Mouse (Mus musculus) retina, adult 2 months (tissue): ENCODE measurements around the gene Abhd17c.
"Not testable (repeated sequence)": the region's sequence is repeated elsewhere in the genome, so short reads cannot be mapped to it uniquely, and the experiment has no call there.

ENCODE experiments used
- DNase-seq: peaks from one replicate; pipeline ENCODE4 v3.0.0-alpha.2; 2012; ENCODE audit warnings: low read depth, low spot score

Gene Abhd17c

DNA sequence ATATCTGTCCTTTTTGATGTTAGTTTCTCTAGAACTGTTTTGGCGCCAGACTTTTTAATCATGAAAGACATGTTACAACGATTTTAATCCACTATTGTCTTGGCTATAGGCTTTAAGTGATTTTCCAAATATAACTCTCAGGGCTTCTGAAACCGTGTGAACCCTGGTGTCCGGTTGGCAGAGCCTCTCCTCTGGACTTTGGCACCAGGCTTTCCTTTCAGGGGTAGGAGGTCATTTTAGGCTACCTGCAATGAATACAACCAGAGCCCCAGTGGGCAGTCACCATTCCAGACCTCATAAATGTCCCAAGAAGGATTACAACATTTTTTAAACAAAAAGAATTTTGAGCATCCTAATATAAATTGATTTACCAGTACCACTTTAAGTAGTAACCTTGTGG lies 1.1 kb upstream of the Abhd17c start:
- DNase-seq = no peak

DNA sequence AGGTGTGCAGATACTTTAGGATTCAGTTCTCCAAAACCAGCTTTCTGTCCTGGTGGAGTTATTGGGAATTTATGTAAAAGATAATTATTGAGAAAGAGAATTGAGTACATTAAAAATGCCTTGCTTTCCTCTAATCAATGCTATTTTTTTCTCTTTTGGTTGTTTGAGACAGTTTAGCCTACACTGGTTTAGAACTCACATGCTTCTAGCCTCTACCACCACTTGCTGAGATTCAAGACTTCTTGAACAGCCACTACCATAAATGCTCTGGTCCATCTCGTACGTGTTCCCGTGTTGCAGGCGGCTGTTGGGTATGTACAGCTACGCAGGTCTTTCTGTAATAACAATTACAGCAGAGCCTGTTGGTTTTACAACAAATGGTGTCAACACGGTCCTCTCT lies 681 bp upstream of the Abhd17c start:
- DNase-seq = no peak

DNA sequence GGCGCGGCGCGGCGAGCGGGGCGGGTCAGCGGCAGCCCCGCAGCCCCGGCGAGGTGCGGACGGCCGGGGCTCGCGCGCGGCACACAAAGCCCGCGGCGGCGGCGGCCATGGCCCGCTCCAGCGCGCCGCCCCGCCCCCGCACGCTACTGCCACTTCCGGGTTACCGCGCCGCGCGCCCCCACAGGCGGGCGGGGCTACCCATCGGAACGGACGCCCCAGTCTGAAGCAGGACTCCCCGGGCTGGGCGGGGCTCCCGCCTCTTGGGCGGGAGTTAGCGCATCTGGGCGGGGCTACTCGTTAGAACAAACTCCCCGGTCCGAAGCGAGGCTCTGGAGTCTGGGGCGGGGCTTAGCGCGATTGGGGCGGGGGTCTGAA lies 254 bp upstream of the Abhd17c start:
- DNase-seq = peak; percentile 82

DNA sequence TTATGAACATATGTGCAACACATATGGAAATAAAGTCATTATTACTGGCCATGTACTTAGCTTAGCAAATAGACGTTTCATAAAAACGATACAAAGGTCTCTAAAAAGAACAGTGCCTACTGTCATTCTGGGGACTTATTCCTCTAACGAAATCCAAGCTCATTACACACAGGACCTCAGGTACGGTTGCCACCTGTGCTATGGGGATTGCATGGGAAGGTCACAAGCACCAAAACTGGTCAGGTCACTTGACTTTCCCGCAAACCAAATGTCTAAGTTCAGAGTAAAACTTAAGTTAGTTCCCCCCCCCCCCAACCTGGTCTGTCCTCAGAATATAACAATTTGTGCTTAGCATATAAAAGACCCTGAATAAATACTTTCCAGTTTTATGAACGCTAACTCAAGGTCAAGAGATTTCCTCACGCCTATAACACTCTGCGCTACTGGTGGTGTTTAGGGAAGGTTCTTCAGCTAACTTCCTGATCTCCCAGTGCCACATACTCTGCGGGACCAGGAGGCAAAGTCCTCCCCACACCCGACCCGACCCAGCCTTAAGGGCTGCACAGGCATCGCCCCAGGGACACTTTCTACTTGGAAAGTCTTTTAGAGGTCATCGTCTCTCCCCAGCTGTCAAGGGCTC lies 1.2 kb downstream of the Abhd17c start:
- no peak for DNase-seq

DNA sequence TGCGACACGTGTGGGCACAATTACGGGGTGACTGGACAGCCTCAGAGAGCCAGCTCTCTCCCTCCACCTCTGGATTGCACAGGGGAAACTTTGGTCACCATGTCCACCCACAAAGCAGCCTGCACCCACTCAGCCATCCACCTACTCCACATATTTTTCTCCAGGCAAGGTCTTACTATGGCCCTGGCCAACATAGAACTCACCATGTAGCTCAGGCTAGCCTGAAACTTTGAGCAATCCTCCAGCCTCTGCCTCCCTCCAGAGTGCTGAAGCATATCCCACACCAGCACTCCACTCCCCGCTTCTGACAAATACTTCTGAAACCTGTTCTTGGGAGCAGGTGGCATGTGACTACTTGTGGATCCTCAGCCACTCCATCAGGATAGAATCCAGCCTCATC lies 1.9 kb downstream of the Abhd17c start:
- DNase-seq = no peak

DNA sequence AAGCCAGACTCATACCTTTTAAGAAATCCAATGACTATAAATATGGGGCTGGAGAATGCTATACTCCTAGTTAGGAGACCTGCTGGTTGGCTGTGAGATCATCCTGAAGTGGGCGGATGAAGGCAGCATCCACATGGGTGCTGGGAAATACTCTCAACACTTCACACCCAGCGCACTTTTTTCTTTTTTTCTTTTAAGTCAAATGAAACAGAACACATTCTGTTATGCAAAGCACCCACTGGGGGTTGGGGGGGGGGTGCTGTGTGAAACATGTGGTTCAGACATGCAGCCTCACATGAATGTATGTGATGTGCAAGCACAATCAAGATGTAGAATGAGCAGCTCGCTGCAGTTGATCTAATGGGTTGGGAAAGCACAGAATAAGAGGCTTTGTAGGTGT lies 2.8 kb downstream of the Abhd17c start:
- DNase-seq = no peak

DNA sequence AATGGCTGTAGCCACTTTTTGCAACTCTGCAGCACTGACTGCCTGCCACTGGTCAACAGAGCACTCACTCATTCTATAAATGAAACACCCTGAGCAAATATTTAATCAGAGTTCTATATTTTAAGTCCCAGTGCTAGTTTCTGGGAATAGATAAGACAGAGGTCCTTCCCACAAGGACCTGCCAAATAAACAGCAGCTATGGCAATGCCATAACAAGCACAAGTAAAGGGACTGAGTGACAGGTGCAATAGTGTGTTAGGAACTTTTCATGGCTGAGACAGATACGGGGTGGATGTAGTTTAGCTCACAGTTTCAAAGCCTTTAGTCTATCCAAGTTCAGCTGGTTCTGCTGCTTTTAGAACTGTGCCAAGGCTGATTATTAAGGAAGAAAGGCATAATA lies 3.9 kb downstream of the Abhd17c start:
- no peak for DNase-seq

DNA sequence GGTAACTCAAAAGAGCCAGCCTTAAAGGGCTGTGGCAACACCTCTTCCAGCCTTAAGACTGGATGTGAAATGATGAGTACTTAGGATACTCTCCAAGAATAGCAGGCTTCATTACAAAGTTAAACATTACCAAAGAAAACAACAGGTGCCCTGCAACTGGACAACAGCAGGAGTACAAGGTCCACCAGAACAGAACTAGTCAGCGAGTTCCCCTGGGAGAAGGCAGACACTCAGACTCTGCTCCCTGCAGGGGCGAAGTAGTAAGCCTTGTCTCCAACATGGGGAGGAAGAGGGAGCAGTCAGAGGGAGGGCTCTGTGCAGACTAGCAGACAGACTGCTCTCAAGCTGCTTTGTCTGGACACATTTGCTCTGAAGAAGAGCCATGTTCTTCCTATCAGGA lies 6.1 kb downstream of the Abhd17c start:
- DNase-seq = no peak

DNA sequence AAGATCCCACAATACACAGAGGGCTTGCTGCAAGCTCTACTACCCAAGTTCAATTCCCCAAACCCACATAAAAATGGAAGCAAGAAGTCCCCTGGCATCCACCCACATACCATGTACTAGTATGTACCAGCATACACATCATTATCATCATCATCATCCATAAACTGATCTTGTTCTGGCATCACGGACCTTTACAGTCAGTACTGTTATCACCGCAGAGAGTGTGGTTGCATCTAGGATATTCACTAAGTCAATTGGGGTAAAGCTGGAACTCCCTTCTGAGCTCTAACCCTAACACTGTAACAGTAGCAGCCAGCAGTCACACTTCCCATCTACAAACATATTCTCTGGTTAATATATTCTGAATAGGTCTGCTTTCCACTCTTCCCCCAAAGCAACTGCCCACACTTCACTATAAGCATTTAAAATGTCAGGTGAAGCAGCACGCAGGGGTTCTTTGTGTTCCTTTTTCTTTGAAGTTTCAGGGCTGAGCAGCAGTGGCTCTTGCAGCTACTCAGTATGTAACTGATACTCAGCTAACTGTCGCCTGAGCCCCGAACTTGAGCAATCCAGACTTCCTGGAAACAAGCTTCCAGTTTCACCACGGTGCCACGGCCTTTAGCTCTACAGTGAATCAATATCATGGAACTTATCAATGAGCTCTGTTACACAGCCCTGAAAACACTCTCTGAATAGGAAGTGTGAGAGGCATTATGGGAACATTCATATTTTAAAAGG lies 8.8 kb downstream of the Abhd17c start:
- DNase-seq = no peak

DNA sequence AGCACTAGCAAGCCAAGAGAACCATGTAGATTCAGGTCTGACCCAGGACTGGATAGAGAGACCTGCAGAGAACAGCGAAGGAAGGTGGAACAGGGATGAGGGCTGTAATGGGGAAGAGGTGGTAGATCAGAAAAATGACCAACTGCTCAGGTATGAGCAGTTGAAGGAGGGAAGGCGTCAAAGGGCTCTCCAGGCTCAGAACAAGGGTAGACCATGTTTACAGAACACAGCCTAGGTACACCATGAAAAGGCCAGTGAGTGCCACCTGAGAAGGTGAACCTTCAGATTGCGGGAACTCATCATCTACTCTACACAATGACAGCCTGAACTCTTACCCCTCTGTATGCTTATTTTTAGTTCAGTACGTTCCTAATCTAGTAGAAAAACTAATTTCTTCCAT lies 9.5 kb downstream of the Abhd17c start:
- no peak for DNase-seq

DNA sequence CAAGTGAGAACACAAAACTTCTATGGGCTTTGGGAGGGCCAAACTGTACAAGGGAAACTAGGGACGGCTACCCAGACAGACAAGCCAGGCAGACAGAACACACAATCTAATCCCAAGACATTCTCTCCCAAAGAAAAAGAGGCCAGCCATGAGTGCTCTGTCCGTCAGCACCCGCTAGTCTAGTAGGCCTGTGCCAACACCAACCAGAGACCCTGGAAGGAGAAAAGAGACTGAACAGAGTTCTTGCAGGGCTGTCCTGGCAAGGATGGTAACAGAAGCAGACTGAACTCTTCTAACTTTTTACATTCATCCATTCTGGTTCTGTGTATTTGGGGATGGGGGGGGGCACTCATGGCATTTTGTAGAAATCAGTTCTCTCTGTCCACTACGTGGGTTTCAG lies 12.1 kb downstream of the Abhd17c start:
- no peak for DNase-seq

DNA sequence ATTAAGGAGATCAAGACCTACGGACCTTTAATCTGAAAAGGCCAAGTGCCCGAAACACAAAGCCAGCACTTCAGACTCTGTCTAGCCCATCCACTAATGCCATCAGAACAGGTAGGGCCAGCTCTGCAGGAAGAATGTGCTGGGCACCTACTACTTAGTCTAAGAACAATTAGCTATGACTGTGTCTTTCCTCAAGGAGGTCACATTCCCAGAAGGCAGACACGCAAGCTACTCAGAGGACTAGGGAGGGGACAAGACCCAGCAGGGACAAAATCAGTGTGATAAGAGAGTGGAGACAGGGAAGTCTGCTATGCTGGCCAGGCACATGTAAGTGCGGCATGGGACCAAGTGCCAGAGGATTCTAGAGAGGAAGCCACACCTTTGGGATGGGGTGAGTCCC lies 13.0 kb downstream of the Abhd17c start:
- DNase-seq = no peak

DNA sequence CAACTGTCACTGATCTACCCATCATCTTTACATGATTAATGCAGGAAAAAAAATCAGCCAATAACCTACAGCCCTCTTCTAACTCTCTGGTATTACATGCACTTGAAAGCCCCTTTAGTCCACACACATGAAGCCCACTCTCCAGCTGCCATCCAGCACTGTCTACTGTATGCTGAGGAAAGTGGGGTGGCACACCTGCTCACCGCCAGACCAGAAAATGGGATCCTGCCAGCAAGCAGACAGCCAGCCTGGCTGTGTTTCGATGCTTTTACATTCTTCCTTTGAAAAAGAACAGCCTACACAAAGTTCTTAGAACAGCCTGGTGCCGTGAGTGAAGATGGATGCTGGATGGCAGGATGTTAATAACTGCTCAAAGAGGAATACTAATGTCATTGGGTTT lies 13.9 kb downstream of the Abhd17c start:
- DNase-seq = no peak

DNA sequence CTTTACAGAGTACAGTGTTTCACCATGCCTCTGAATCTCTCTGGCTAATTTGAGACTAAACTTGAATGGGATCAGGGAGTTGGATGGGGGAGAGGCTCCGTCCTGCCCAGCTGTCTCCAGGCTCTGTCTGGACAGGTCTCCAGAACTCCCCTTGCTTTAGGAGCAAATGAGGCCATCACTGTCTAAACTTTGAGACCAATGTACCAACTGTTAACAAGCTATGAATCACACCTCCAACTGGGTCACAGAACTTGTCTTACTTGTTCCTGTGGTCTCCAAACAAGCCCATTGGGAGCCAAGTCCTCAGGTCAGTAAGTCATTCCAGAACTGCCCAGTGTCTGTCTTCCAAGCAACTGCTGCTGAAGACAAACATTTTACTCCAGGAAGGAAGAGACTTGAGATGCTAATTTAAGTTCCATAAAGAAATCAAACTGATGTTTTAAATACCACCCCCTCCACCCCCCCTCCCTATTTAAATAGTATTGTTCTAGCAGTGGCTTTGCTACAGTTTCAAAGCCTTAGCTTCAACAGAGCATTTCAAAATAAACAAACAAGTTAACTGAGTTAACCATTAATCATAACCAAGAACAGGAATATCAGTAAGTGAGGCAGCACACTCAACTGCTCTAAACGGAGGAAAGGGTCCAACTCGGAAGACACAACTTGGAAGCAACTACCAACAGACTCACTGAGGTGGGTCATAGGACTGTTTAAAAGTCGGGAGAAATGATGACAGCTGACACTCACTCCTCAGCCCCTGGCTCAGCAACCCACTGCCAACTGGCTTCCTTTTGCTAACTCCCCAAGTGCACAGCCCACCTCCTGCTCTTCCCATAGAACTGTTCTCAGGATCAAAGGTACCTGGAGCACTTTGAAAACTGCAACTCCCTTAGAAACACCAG lies 15.6 kb downstream of the Abhd17c start:
- DNase-seq = no peak

DNA sequence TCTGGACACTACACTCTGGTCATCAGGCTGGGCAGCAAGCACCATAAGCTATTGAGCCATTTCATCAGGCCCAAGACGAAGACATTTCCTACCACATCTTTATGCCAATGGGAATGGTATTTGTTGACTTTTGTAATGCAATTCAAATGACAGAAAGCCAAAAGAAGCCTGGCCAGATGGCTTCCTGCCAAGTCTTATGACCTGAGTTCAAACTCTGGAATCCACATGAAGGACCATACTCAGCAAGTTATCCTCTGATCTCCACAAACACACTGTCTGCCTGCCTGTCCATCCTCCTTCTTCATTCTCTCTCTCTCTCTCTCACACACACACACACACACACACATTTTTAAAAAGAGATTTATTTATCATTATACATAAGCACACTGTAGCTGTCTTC lies 19.0 kb downstream of the Abhd17c start:
- DNase-seq = no peak

DNA sequence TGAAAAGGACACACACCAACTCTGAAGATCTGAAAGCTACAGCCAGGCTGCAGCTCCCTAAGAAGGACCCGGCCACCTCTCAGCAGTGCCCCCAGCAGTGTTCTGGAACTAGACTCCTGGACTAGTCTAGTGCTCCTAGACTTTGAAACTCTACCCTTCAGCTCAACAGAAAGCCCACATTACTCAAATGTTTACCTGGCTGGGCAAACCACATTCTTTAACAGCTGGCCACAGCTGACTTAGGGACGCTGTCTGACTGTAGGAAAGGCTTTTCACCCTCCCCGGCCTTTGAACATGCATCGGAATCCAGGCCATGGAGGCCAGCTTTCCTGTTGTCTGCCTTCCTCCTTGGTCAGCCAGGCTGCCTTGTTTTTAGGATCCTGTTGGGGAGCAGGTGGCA lies 20.0 kb downstream of the Abhd17c start:
- no peak for DNase-seq

DNA sequence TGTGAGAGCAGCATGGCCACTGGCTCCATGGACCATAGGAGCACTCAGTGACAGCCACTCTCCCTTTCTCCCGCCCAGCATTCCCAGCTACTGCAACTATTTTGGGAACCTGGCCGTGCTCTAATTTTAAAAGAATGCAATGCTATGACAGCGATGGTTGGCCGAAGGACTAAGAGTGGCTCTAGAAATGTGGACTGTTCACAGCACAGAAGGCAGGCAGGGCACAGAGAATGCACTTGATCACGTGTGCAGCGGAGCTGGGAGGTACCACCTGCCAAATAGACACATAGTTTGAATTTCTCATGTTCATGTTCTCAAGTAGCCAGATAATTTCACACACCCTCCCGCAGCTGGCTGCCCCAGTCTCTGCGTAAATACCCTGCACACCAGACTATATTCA lies 23.0 kb downstream of the Abhd17c start:
- no peak for DNase-seq

DNA sequence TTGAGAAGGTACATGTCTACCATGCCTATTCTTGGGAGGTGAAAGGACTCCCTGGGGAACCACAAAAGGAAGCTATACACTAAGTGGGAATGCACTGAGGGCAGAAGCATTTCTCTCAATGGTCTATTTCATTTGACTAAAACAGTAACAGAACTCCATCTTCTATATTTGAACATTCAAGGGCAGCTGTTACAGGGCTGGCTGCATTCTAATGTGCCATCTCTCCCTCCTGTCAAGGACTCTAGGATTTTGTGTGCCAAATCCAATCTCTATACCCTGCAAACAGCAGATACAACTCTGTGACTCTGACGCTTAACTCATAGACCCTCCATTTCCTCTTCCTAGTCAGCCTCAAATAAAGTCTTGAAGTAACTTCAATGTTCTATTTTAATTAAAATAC lies 26.0 kb downstream of the Abhd17c start:
- DNase-seq = no peak

DNA sequence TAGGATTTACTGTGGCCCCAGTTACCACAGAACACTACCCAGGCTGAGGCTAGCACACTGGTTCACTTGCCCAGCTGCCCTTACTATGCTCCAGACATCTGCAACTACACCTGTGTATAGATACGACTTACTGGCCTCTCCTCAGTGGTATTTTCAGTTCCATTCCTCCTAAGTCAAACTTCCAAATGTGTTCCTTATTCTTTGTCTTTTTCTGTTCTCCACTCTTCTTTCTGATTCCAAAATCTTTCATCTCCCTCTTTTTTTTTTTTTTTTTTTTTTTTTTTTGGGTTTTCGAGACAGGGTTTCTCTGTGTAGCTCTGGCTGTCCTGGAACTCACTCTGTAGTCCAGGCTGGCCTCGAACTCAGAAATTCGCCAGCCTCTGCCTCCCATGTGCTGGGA lies 28.0 kb downstream of the Abhd17c start:
- not testable (repeated sequence) for DNase-seq

DNA sequence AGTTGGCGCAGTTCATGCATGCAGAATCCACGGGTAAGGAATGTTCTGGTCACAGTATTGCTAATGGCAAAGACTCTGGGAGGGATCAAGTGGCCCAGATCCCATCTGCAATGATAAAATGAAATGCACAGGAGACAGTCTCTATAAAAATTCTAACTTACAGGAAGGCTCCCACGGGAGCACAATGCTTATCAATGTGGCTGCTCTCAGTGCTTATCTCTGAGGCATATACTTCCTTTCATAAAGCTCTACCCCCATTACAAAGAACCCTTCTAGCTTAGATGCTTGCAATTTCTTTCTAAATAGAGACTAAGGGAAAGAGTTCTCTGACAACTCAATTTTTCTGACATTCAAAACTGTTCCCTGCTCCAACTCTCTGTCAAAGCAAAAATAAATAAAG lies 29.9 kb downstream of the Abhd17c start:
- no peak for DNase-seq

DNA sequence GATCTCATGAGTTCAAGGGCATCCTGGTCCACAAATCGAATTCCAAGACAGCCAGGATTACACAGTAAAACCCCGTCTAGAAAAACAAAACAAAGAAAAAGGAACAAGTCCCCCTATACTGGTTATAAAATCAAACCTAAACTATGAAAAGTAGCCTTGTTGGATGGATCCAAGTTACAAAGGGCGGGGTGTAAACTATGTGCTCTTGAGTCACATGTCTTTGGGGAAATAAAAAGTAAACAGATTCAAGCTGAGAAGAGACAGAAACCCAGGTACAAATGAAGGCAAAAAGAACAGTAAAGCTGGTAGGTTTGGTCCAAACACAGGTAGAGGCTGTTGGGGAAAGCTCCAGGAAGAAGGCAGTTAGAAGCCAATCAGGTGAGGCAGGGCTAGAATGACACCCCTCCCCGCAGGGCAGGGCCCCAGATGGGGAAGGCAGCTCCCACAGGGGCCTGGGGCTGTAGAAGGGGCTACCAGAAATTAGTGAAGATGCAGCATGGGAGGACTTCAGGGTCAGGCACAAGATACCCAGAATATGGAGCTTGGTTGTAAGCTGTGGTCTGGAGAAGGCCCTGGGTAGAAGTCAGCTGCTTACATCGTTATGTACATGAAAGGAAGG lies 31.4 kb downstream of the Abhd17c start:
- no peak for DNase-seq
